Mouse (Mus musculus) c-Kit-negative CD71-positive TER-119-positive erythroid progenitor cells, embryonic 14.5 days (primary cell): Measurements from ENCODE around the gene Xcl1.
"Not testable (repeated sequence)": the region's sequence is repeated elsewhere in the genome, so short reads cannot be mapped to it uniquely, and the experiment has no call there.

ENCODE experiments used
- DNase-seq: peaks from one replicate; pipeline ENCODE4 v3.0.0-alpha.2; 2013; ENCODE audit warnings: low read depth, low spot score

Gene Xcl1

GRCm38 (mm10) chr1:164935477-164936044 is at the start of gene Xcl1:
Xcl1 (minus strand) TSS chr1:164935527.
- DNase-seq: no peak

DNA sequence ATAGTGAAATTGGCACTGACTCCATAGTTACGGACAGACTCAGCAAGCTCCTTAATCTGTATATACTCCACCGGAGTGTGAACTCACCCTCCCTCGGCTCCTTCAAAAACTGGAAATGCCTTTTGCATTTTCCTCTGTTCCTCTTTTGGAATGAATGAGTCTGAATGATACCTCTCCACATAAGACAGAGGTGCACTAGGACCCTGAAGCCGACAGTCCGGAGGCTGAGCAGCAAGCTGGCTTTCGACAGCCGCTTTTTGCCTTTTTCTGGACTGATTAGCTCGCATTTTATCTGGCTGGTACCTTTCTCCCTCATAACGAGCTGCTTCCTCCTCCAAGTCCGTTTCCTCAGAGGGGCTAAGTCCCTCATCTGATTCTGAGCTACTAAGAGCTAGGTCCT is 49.4 kb upstream of the Xcl1 start:
- DNase-seq: not testable (repeated sequence)

DNA sequence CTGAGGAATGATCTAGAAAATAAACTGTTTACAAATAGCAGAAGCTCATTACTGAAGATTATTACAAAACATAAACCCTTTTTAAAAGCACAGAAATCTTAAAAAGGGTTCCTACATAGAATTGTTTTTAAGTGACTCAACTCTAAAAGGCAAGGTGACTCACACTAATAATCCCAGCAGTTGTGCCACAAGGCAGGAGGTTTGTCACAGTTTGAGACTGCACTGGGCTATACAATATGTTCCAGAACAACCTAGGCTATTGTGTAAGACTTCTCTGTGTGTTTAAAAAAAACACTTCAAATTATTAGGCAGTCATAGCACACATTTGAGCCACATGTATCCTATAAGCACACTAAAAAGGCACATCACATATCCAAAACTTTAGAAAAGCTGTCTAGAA is 42.0 kb upstream of the Xcl1 start:
- DNase-seq: no peak

GRCm38 (mm10) chr1:164975729-164976128 is 40.4 kb upstream of the Xcl1 start:
- DNase-seq: no peak

DNA sequence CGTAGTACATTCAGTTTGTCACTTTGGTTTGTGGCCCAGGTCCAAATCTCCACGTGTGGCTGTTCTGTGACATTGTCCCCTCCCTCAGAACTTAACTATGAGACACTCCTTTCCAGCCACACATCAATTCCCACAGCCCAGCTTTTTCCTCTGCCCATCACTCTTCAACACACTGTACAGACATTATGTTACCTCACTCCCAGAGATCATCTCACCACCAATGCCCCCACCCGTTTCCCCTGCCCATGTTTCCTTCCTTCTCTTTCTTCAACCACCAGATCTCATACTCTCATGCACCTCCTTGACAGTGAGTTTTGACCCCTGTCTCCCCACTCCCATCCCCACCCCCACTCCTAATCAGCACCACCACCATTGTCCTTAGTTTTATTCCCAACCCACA is 39.9 kb upstream of the Xcl1 start:
- no peak for DNase-seq

DNA sequence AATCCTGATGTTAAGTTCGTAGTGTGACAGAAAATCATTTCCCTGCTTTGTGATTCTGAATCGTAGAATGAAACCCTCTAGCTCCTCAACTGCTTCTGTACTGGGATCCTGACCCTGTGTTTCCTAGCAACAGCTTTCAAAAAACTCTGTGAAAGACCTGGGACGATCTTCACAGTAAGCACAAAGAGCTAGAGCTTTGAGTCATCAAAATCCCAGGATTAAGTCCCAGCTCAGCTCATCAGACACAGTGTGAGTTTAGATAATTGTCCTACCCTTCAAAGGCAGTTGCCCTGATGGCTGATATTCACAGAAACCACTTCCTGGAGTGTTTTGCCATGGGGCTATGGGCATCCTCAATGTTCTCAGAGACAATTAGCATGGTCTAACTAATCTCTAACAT is 38.5 kb upstream of the Xcl1 start:
- no peak for DNase-seq

- DNase-seq: no peak
Measured at GRCm38 (mm10) chr1:164973341-164973740, 38.0 kb upstream of the Xcl1 start.

GRCm38 (mm10) chr1:164972744-164973143 is 37.4 kb upstream of the Xcl1 start:
- DNase-seq: no peak

GRCm38 (mm10) chr1:164966095-164966698 is 30.9 kb upstream of the Xcl1 start:
- no peak for DNase-seq

- DNase-seq: no peak
Measured at GRCm38 (mm10) chr1:164960610-164961009, 25.3 kb upstream of the Xcl1 start.

DNA sequence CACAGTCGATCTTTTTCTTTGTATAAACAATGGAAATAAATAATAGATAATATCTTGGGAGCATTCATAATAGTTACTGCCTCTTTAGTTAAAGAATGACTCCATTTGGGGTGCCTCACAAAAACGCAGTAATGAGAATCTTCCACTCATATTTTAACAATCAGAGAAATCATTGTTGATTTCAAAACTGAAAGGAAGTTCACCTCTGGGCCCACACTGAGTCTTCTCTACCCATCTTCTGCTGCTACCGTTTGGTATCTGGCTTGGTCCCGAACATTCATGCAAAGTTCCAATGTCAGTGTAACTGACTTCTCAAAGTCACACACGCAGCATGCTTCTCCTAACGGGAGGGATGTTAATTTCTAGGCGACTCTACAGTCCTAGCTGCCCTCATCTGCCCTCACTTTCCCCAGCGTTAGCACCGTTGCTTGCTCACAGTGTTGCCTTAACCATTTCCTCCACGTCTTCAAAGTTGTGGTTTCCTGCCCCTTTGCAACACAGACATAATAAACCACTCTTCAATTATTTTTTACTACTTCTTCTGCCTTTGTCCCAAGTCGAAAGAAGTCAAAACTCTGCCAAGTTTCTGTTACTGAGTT is 24.6 kb upstream of the Xcl1 start:
- no peak for DNase-seq

- DNase-seq: no peak
Measured at GRCm38 (mm10) chr1:164959160-164959559, 23.8 kb upstream of the Xcl1 start.

DNA sequence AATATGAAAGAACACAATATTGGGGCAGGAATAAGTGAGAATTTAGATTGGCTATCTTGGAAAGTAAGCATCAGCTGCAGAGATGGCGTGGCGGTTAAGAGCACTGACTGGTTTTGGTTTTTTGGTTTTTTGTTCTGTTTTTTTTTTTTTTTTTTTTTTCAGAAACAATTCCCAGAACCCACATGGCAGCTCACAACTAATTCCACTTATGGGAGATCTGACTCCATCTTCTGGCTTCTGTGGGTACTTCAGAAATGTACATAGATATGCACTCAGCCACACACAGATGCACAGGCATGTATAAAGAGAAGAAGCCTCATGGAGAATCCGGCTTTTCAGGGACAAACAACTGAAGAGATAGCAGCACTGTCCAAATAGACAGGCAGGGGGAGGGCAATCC is 22.6 kb upstream of the Xcl1 start:
- no peak for DNase-seq

- no peak for DNase-seq
Measured at GRCm38 (mm10) chr1:164956725-164957399, 21.5 kb upstream of the Xcl1 start.

DNA sequence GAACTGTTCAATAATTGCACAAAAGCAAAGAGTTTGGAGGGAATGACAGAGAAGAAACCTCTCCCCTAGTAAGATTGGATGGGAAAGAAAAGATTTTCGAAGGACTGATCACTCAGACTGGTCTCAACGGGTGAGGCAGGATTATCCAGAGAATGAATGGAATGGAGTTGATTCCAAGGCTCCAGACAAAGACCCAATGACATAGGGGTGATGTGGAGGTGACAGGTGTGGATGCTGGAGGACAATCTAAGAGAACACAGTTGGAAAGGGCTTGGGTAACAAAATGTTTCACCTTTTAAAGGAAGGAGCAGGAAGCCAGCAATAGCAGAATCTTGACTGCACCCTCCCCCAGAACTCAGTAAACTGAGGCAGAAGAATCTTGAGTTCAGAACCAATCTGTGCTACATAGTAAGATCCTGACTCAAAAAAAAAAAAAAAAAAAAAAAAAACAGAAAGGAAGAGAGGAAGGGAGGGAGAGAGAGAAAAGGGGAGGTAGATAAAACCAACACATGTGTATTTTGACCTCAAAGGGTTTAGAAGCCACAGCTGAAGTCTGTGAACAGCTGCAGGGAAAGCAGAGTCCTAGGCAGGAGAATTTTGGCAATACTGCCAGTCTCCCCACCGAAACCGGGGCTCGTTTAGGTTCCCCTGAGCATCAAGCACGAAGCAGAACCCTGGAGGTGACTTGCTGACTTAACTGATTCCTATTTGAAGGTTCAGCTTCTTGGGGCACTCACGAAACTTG is 20.3 kb upstream of the Xcl1 start:
- DNase-seq: no peak

GRCm38 (mm10) chr1:164953574-164953973 is 18.2 kb upstream of the Xcl1 start:
- no peak for DNase-seq

DNA sequence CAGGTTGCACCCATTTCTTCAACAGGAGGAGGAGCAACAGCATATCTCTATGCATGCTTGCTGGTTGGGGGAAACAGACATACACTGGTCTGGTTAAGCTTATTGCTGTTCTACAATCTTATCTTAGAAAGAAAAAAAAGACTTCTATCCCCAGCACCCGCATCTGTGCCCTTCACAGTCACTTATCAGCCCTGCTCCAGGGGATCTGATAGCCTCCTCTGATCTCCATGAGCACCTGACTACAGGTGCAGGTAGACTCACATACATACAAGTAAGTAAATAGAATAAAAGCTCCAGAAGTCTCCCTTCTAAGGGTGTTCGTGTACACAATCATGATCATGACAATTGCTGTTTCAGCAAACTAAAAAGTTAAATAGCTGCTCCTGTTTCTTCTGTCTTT is 733 bp upstream of the Xcl1 start:
- DNase-seq: no peak

DNA sequence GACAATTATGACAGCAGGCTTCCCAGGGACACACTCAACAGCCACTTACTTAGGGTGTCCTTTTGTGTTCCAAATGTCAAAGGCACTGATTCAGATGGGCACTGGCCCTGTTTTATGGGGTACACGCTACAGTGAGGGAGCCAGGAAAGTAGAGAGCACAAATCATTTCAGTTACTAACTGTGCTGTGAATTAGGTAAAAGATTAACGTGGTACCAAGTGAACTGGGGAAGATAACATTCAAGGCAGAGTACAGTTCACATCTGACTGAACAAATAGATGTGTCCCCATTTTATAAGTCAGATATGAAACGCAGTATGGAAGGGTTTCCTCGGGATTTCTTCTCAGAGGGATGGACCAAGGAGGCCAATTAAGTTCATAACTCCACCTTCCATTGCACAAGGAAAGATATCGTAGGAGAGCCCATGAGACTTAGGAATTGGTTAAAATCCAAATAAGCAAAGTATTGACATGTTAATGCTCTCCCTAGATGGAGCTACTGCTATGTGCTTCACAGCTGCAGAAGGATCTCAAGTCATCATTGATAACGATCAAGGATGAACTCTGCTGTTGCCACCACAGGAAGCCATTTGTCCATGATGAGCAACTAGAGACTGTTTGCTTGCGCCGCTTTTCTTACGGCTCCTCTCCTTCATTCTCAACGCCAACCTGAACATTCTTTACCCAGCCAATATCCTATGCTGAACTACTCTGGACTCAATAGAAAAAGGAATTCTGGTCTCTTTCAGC is 1.7 kb downstream of the Xcl1 start:
- no peak for DNase-seq

DNA sequence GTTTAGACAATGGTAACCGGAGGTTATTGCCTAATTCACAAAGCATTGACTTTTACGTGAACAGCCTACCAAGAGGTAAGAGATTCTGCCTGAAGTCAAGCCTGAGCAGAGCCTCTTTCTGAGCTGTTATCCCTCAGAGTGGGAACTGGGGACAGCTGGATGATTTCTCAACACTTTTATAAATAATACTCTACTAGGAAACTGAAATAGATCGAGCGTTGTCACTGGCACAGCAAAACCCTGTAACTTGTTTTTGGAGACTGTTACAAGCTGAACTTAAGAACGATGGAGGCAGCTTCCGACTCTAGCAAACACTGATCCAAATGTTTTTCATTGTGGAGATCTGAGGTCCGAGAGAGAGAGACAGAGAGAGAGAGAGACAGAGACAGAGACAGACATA is 4.2 kb downstream of the Xcl1 start:
- no peak for DNase-seq

DNA sequence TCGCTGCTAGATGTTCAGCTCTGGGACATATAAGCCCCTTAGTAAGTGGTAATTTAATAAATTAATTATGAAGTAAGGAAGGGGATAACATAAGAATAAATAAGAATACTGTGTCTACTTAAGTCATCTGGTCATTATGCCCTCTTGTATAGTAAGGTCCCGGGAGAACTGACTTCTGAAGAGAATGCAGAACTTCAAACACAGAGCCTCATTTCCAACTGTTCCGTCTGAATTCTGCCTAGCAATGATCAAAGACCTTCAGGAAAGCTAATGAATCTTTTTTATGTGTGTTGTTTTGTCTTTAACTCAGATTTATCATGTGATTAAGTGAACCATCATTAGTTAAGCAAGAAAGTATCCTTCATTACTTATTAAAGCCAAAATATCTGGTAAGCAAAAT is 5.3 kb downstream of the Xcl1 start:
- DNase-seq: no peak

DNA sequence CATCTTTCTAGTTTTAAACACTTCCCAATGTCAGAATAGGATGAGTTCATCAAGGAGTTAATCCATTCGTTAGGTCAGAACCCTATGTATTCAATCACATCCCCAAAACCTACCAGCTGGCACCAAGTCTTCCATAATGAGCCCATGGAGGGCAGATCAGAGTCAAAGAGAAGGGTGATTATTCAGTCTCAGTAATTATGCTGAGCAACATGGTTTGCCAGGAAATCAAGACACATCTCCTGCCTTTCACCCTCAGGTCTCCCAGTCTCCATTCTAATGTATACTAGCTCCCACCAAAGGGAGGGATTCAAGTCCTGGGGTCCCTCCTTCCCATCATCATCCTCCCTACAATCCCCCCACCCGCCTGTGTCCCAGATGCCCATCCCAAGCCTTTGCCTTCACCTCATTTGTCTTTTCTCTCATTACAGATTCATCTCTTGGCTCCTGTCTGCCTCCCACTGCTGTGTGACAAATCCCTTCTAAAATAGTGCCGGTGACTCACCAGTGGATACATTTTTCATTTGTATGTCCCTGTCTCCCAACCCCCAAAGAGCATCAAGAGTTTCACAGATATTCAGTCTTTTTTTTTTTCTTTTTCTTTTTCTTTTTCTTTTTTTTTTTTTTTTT is 8.7 kb downstream of the Xcl1 start:
- DNase-seq: no peak
